ENCODE assay signal across 12 mouse cellular contexts in the genomic region with DNA sequence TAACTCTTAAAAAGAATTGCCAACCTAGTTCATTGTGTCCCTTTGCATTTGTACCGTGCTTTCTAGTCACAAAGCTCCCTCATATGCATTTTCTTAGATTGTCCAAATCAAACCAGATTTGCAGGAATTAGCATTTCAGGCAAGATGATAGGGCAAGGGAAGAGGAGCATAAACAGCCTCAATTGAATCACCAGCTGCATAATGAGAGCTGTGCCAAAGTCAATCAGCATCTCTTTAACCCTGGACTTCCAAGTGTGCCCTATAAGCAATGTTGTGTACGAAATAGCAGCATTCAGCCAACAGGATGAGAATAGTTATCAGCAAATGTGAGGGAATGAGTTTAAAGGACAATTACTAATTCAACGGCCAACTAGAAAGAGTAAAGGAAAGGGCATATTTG.
"Had no signal": no experiment of that assay in that cellular context is flagged by ENCODE, and none has a peak within 500 bp of the region (broad histone marks: within the 10 kb centered on the region; RNA-seq: fewer than 3 reads in every experiment).

No protein-coding gene starts in this region.

- H3K36me3 ChIP-seq: liver, embryonic 13.5 days; midbrain, embryonic 12.5 days had no signal

- ATAC-seq: midbrain, embryonic 16.5 days had no signal

- H3K27me3 ChIP-seq: liver, embryonic 13.5 days; midbrain, embryonic 12.5 days had no signal

- H3K9me3 ChIP-seq: liver, embryonic 13.5 days; midbrain, embryonic 12.5 days had no signal

- H3K27ac ChIP-seq: kidney, postnatal 0 days; left cerebral cortex, adult 2 months; liver, embryonic 13.5 days; midbrain, embryonic 12.5 days had no signal

- H3K4me2 ChIP-seq: liver, embryonic 13.5 days; midbrain, embryonic 12.5 days had no signal

- DNase-seq: kidney, postnatal 25 days; layer of hippocampus, postnatal 36 days; liver, embryonic 13.5 days; lung, adult 2 months; lung, postnatal 14 days; lung, postnatal 4 days; thymus, adult 18-20 months; thymus, postnatal 36 days had no signal

- H3K4me1 ChIP-seq: liver, embryonic 13.5 days; midbrain, embryonic 12.5 days had no signal

- H3K4me3 ChIP-seq: left cerebral cortex, adult 2 months; liver, embryonic 13.5 days; midbrain, embryonic 12.5 days had no signal

- H3K9ac ChIP-seq: liver, embryonic 13.5 days; midbrain, embryonic 12.5 days had no signal
